Mouse (Mus musculus) ovary, postnatal 36 days (tissue): ENCODE measurements around the gene Ptpn18.

Experiments used
- DNase-seq: peaks from one replicate; pipeline ENCODE4 v3.0.0; 2022; ENCODE audit warnings: low spot score, mixed read lengths

Gene Ptpn18

GRCm38 (mm10) chr1:34465445-34465844 lies 5.9 kb downstream of the Ptpn18 start:
- DNase-seq, result no peak

GRCm38 (mm10) chr1:34468051-34468450 lies 8.5 kb downstream of the Ptpn18 start:
- no peak for DNase-seq

DNA sequence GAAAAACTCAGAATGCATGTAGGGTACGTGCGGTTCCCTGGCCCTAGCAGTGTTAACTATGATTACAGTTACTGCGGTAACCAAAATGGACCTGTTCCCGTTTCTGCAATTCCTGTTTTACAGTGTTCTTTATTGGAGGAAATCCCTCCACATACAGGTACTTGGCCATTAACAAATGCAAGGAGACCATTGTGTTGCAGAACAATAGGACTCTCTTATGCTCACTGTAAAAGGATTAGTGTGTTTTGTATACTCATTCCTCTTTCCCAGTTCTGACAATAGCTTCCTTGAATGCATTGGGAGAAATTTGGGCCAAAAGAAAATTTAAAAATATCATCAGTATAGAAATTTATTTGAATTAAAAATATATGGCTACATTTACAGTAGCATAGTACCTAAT lies 8.9 kb downstream of the Ptpn18 start:
- DNase-seq, result no peak

DNA sequence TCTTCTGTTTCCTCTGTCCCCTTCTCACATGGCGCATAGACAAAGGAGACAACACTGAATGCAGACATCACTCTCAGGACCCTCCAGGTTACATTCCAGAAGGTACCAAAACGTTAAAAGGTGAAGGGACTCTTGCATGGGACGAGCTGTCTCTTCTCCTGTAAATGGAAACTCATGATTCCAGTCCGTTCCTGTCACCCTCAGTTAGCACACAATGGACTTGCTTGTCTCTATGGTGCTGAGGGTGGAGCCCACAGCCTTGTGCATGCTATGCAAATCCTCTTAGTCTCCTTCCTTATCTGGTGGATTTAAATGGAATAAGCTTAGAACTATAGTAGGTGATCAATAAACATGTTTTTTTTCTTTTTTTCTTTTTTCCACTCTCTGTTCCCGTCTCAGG lies 10.2 kb downstream of the Ptpn18 start:
- no peak for DNase-seq

DNA sequence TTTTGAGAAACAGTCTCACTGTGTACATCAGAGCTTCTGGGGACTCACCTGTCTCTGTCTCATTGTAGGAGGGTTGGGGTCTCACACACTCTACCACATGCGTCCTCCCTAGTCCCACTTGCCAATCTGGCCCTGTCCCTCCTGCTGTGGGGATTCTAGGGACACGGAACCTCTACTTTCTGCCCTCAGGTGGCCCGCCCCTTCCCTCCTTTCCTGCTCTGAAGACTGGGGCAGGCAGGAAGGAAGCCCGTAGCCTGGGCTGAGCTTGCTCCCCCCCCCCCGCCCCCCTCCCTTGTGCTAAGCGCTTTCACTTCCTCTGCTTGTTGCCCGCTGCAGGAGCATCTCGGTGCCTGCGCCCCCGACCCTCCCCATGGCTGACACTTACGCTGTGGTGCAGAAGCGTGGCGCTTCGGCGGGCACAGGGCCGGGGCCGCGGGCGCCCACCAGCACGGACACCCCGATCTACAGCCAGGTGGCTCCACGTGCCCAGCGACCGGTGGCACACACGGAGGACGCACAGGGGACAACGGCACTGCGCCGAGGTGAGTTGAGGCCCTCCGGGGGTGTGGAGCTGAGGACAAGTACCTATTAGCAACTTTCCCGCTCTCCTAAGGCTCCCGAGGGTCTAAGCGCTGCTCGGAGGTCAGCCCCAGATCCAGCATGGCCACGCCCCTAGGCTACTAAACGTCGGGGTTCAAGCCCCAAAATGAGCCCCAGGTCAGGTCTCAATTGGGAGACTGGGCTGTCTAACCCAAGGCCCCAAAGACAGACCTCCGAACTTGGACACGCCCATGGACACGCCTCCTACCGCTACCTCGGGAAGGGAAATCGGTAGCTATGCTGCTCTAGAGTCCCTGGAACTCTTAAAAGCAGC lies 13.1 kb downstream of the Ptpn18 start:
- DNase-seq, result peak; percentile 35

DNA sequence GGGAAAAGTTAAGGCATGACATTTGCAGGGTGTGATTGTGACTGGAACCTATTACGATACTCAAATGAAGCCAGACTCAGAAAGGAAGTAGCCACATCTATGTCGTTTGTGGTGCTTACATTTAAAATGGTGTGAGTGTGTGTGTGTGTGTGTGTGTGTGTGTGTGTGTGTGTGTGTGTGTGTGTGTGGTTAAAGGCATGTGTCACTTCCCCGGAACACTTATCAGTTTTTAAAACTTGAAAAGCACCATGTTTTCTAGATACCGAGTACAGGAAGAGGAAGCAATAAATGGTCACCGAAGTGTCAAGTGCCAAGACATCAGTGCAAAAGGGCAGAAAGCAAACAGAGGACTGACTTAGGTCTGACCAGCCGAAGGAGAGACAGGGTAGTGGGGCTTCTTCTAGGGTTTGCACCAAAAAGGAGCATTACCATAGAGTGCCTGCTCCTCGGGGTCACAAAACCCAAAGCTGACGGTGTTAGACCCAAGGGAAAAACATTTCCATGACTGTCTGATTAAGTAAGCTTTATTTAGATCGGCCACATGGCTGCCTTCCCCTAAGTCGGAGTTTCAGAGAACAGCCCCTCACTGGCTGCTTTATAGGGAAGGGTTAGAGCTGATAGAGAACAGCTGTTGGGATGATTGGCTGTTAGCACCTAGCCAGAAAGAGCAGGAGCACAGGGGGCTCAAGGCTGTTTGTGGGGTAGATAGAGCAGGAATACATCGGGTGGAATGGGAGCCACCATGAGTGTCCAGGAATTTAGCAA lies 19.5 kb downstream of the Ptpn18 start:
- DNase-seq, result no peak

DNA sequence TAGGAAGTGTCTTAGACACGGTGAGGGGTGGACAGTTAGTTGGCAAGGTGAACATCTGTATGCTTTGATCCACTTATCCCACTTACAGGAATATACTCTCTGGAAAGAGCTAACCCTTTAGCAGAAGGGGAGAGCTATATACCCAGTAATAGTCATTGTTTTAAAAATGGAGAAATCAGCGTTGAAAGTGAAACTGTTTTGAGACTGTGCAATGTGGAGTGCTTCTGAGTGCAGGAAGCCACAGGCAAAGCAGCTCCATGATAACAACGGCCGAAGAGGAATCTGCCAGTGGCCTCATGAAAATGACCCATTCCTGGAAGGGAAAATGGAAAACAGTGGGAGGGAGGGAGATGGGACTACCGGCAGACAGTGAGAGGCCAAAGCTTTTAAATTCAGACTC lies 21.2 kb downstream of the Ptpn18 start:
- DNase-seq, result no peak

DNA sequence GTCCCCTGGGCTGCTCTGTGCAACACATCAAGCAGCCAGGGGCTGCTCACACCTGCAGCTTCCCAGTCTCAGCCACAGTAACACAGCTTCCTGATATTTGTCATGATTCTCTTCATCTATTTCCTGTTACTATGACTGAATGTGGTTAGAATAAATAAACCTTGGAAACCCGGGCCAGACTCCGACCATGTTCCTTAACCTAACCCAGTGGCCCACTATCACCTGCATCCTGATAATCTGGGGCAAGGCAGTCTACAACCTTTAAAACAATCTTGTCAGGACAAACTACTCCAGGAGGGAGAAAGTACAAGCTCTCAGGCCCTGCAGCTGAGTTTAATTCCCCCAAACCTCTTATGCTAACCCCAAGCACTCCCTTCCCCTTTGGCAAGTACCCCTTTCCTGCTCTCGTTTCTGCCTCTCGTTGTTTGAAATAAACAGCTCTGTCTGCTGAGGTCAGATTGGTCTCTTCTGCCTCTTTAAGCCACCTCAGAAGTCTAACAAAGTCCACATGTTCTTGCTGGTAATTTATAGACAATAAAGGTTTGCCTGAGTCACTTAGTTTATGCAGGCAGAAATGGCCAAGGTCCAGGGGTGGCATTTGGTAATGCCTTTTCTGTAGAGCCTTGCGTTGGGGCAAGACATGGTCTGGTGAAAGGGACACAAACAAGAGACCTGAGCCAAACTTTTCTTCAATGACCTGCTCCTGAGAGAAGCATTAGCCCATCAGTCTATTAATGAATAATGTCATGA lies 22.5 kb downstream of the Ptpn18 start:
- DNase-seq, result no peak

GRCm38 (mm10) chr1:34484470-34484869 lies 24.9 kb downstream of the Ptpn18 start:
- no peak for DNase-seq

DNA sequence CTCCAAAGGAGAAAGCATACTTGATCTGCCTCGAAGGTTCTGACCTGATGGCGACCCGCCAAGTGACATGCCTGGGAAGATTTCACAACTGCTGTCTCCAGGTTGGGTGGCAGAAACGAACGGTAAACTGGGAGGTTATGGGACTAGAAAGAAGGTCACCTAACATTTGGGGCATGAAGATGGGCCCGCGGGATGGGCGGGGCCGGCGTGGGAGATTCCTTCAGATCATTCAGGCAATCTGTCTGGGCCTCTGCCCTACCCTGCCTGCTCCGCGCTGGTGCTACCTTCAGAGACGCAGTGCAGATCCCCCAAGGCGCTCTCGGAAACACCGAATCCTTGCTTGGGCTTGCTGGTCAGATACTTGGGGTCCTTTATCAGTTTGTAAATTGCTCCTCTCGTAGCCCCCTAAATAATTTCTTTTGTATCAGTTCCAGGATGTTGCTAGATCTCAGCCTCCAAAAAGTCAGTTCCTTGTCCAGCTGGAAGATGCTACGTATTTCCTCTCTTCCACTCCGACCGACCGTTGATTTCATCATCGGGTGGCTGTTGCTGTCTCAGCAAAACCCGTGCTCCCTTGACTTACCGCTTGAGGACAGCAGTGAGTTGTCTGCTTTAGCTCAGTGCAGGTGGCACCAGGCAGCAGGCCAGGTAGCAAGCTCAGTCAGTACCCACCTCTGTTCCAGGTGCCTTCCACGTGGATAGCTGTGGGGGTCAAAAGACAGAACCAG lies 26.1 kb downstream of the Ptpn18 start:
- peak; percentile 36 for DNase-seq

DNA sequence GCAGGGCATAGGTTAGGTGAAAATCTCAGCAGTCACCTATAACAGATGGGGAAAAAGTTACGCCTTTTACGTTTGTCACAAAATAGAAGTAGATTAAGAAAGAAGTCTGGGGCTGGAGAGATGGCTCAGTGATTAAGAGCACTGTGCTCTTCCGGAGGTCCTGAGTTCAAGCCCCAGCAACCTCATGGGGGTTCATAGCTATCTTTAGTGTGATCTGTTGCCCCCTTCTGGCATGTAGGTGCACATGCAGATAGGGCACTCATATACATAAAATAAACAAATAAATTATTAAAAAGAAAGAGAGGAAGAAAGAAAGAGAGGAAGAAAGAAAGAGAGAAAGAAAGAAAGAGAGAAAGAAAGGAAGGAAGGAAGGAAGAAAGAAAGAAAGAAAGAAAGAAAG lies 27.8 kb downstream of the Ptpn18 start:
- DNase-seq, result no peak

GRCm38 (mm10) chr1:34489852-34490541 lies 30.4 kb downstream of the Ptpn18 start:
- no peak for DNase-seq

GRCm38 (mm10) chr1:34491480-34491879 lies 31.9 kb downstream of the Ptpn18 start:
- DNase-seq, result no peak

- no peak for DNase-seq
Observed at GRCm38 (mm10) chr1:34502991-34503390, 43.4 kb downstream of the Ptpn18 start.

DNA sequence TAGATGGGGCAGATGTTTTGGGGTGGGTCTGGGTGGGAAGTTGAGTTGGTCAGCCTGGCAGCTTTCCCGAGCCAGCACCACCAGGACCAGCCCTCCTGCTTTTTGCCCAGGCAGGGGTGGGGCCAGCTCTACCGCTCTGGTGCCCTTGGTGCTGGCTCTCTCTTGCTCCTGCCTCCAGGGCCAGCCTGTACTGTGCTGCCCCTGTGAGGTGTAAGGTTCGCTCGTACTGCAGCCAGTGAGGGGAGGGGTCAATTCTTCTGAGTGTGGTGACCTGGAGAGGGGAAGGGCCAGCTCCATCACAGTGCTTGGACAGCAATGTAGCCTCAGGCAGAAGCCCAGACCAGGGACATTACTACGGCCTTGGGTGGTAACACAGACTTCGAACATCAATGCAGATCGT lies 45.7 kb downstream of the Ptpn18 start:
- DNase-seq, result no peak

- no peak for DNase-seq
Observed at GRCm38 (mm10) chr1:34505970-34506551, 46.5 kb downstream of the Ptpn18 start.

DNA sequence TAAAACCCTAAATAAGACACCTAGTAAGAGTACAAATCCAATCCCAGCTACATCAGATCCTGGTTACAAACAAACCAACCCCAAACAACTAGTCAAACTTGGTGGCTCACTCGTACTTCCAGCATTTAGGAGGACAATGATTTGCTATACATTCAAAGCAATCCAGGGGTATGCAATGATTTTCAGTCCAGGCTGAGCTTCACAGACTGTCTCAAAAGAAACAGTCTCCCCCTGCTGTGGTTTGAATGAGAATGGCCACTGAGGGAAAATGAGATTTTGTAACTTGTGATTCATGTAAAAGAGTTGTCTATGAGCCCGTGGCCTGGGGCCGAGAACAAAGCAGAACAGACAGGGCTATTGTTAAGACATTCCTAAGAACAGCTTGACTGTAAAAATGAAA lies 48.4 kb downstream of the Ptpn18 start:
- DNase-seq, result no peak

GRCm38 (mm10) chr1:34510575-34510981 lies 51.0 kb downstream of the Ptpn18 start:
- no peak for DNase-seq

GRCm38 (mm10) chr1:34511027-34511426 lies 51.5 kb downstream of the Ptpn18 start:
- DNase-seq, result peak; percentile 19

- DNase-seq, result no peak
Observed at GRCm38 (mm10) chr1:34513068-34513467, 53.5 kb downstream of the Ptpn18 start.

- DNase-seq, result no peak
Observed at GRCm38 (mm10) chr1:34516595-34516994, 57.0 kb downstream of the Ptpn18 start.
